Mouse (Mus musculus): ENCODE measurements at regions not wholly inside any gene's neighbourhood (a gene's known extent, or its start where the extent isn't known, plus 50 kb on each side); places are given as distances from the start of the nearest gene placed in this dataset.

- DNase-seq: no peak
Measured at GRCm38 (mm10) chr13:52154111-52154843, 307.8 kb downstream of the Gadd45g start.

GRCm38 (mm10) chr13:52154844-52155587, 308.5 kb downstream of the Gadd45g start:
- no peak for DNase-seq

GRCm38 (mm10) chr13:52155588-52156086, 309.2 kb downstream of the Gadd45g start:
- DNase-seq: no peak

- DNase-seq: no peak
Measured at GRCm38 (mm10) chr13:52162676-52163075, 316.2 kb downstream of the Gadd45g start.

- no peak for DNase-seq
Measured at GRCm38 (mm10) chr13:52165531-52165930, 319.1 kb downstream of the Gadd45g start.

GRCm38 (mm10) chr13:52167968-52168367, 321.5 kb downstream of the Gadd45g start:
- no peak for DNase-seq

- no peak for DNase-seq
Measured at GRCm38 (mm10) chr13:52172706-52173346, 326.3 kb downstream of the Gadd45g start.

- DNase-seq: no peak
Measured at GRCm38 (mm10) chr13:52175665-52176064, 329.2 kb downstream of the Gadd45g start.

GRCm38 (mm10) chr13:52179977-52180376, 333.5 kb downstream of the Gadd45g start:
- no peak for DNase-seq

- DNase-seq: no peak
Measured at GRCm38 (mm10) chr13:52183635-52184034, 337.2 kb downstream of the Gadd45g start.

GRCm38 (mm10) chr13:52185574-52185973, 339.1 kb downstream of the Gadd45g start:
- DNase-seq: no peak

GRCm38 (mm10) chr13:52187841-52188604, 341.5 kb downstream of the Gadd45g start:
- no peak for DNase-seq

- no peak for DNase-seq
Measured at GRCm38 (mm10) chr13:52188605-52189003, 342.1 kb downstream of the Gadd45g start.

GRCm38 (mm10) chr13:52189382-52189923, 341.6 kb downstream of the Diras2 start:
- DNase-seq: no peak

GRCm38 (mm10) chr13:52190256-52190655, 340.8 kb downstream of the Diras2 start:
- DNase-seq: no peak

GRCm38 (mm10) chr13:52190848-52191590, 340.1 kb downstream of the Diras2 start:
- no peak for DNase-seq

- no peak for DNase-seq
Measured at GRCm38 (mm10) chr13:52196917-52197316, 334.2 kb downstream of the Diras2 start.

GRCm38 (mm10) chr13:52198649-52199348, 332.3 kb downstream of the Diras2 start:
- no peak for DNase-seq

GRCm38 (mm10) chr13:52202372-52202771, 328.7 kb downstream of the Diras2 start:
- no peak for DNase-seq

GRCm38 (mm10) chr13:52205951-52206350, 325.1 kb downstream of the Diras2 start:
- DNase-seq: no peak

- no peak for DNase-seq
Measured at GRCm38 (mm10) chr13:52216343-52216742, 314.7 kb downstream of the Diras2 start.

Data from cerebellum, adult 8-10 months (tissue).